Mouse (Mus musculus): Measurements from ENCODE around the gene Gm10160.

- TF ChIP-seq CTCF (IDR thresholded peaks at IDR 0.05; ENCODE audit: extremely low read depth, insufficient read depth, low read length) (no peak), POLR2A (IDR thresholded peaks at IDR 0.05; ENCODE audit: extremely low read depth, insufficient read depth, low read length) (no peak)
Observed at GRCm38 (mm10) chr7:81864552-81864951, 9.0 kb upstream of the Gm10160 start.
